Mouse (Mus musculus): ENCODE results near the gene Ep300.
"Not testable (repeated sequence)": the region's sequence is repeated elsewhere in the genome, so short reads cannot be mapped to it uniquely, and the experiment has no call there.

Gene Ep300

GRCm38 (mm10) chr15:81594146-81594696, 9.1 kb downstream of the Ep300 start:
- DNase-seq (ENCODE audit: low read depth): no peak

- not testable (repeated sequence) for DNase-seq (ENCODE audit: low read depth)
Measured at GRCm38 (mm10) chr15:81598742-81599141, 13.6 kb downstream of the Ep300 start.

- peak; percentile 57 for DNase-seq (ENCODE audit: low read depth)
Measured at GRCm38 (mm10) chr15:81605241-81605640, 20.1 kb downstream of the Ep300 start.

GRCm38 (mm10) chr15:81606634-81607033, 21.5 kb downstream of the Ep300 start:
- DNase-seq (ENCODE audit: low read depth): peak; percentile 41

- peak; percentile 71 for DNase-seq (ENCODE audit: low read depth)
Measured at GRCm38 (mm10) chr15:81649516-81650455, 64.6 kb downstream of the Ep300 start.

- DNase-seq (ENCODE audit: low read depth): no peak
Measured at GRCm38 (mm10) chr15:81650636-81651035, 65.5 kb downstream of the Ep300 start.

GRCm38 (mm10) chr15:81661701-81662100, 76.5 kb downstream of the Ep300 start:
- DNase-seq (ENCODE audit: low read depth): peak; percentile 14

GRCm38 (mm10) chr15:81663281-81663680, 78.1 kb downstream of the Ep300 start:
- no peak for DNase-seq (ENCODE audit: low read depth)

GRCm38 (mm10) chr15:81663697-81664561, 78.8 kb downstream of the Ep300 start, which contains the start of gene L3mbtl2:
L3mbtl2 (plus strand) TSS chr15:81663889.
- peak; percentile 96 for DNase-seq (ENCODE audit: low read depth)

GRCm38 (mm10) chr15:81666957-81667356, 81.8 kb downstream of the Ep300 start:
- no peak for DNase-seq (ENCODE audit: low read depth)

GRCm38 (mm10) chr15:81670231-81670640, 85.1 kb downstream of the Ep300 start:
- DNase-seq (ENCODE audit: low read depth): peak; percentile 85

GRCm38 (mm10) chr15:81676637-81677036, 91.5 kb downstream of the Ep300 start:
- DNase-seq (ENCODE audit: low read depth): peak; percentile 68

GRCm38 (mm10) chr15:81680301-81680805, 95.2 kb downstream of the Ep300 start:
- no peak for DNase-seq (ENCODE audit: low read depth)

GRCm38 (mm10) chr15:81693366-81693966, 108.3 kb downstream of the Ep300 start:
- DNase-seq (ENCODE audit: low read depth): no peak

- DNase-seq (ENCODE audit: low read depth): peak; percentile 70
Measured at GRCm38 (mm10) chr15:81693967-81694881, 109.1 kb downstream of the Ep300 start.

GRCm38 (mm10) chr15:81694891-81695290, 109.7 kb downstream of the Ep300 start:
- no peak for DNase-seq (ENCODE audit: low read depth)

- DNase-seq (ENCODE audit: low read depth): no peak
Measured at GRCm38 (mm10) chr15:81697175-81697574, 112.0 kb downstream of the Ep300 start, which contains the start of gene Chadl. Chadl (minus strand) TSS chr15:81697287.

- DNase-seq (ENCODE audit: low read depth): peak; percentile 71
Measured at GRCm38 (mm10) chr15:81697847-81698246, 112.7 kb downstream of the Ep300 start.

GRCm38 (mm10) chr15:81698532-81698931, 113.4 kb downstream of the Ep300 start:
- peak; percentile 76 for DNase-seq (ENCODE audit: low read depth)

- no peak for DNase-seq (ENCODE audit: low read depth)
Measured at GRCm38 (mm10) chr15:81700161-81700560, 115.0 kb downstream of the Ep300 start.
